Mouse (Mus musculus): ENCODE measurements around the gene Gm3250.

- TF ChIP-seq CTCF (IDR thresholded peaks at IDR 0.05; ENCODE audit: insufficient read depth, low read depth, low read length) (no peak), POLR2A (IDR thresholded peaks at IDR 0.05; ENCODE audit: insufficient read depth, low read depth, low read length) (no peak)
Measured at GRCm38 (mm10) chr10:77753448-77753847, 28.9 kb downstream of the Gm3250 start.

All from olfactory bulb, adult 2 months (tissue).